Mouse (Mus musculus): ENCODE measurements around the gene BC029722. TPM values are rescaled to one million over a fixed set of nuclear protein-coding genes. Genes with fewer than 3 reads are reported as not detected.

BC029722 gene
- total RNA-seq (2023) = 1 to 10 TPM; 8.1 to 8.5 TPM

GRCm38 (mm10) chr2:155819392-155819448 is at the start of gene BC029722:
TSS of gene BC029722 (minus strand) at chr2:155819426.

GRCm38 (mm10) chr2:155834732-155835131 is 15.5 kb upstream of the BC029722 start, which contains the start of gene Fam83c:
TSS of gene Fam83c (minus strand) at chr2:155834854.

GRCm38 (mm10) chr2:155826630-155827424 is 7.6 kb upstream of the BC029722 start, which contains the start of gene Eif6:
TSS of gene Eif6 (minus strand) at chr2:155826925.

GRCm38 (mm10) chr2:155774927-155775684 is 44.1 kb downstream of the BC029722 start, which contains the start of gene Mmp24:
TSS of gene Mmp24 (plus strand) at chr2:155775342.

Other genes with a start within 250 kb of the BC029722 start
- gene Gss, start 226.6 kb downstream of the BC029722 start, total RNA-seq (2023) = 10 to 100 TPM; 10.1 to 14.1 TPM
- not detected for gene Myh7b, start 208.2 kb downstream of the BC029722 start, total RNA-seq (2023)
- 100 to 1,000 TPM; 135 to 144 TPM for gene Trpc4ap, start 127.0 kb downstream of the BC029722 start, total RNA-seq (2023)
- gene Edem2, start 90.0 kb downstream of the BC029722 start, total RNA-seq (2023) = 10 to 100 TPM; 38.4 to 39.7 TPM
- gene Gm17581, start 83.6 kb downstream of the BC029722 start, total RNA-seq (2023) = not detected
- not detected for gene Procr, start 68.3 kb downstream of the BC029722 start, total RNA-seq (2023)
- not detected for gene Mmp24, start 44.1 kb downstream of the BC029722 start, total RNA-seq (2023)
- 10 to 100 TPM; 83.0 to 91.9 TPM for gene Eif6, start 7.5 kb upstream of the BC029722 start, total RNA-seq (2023)
- not detected for gene Fam83c, start 15.4 kb upstream of the BC029722 start, total RNA-seq (2023)
- gene Uqcc1, start 110.9 kb upstream of the BC029722 start, total RNA-seq (2023) = 10 to 100 TPM; 11.3 to 12.6 TPM
- gene Gm15557, start 121.3 kb upstream of the BC029722 start, total RNA-seq (2023) = not detected
- gene Gdf5, start 125.9 kb upstream of the BC029722 start, total RNA-seq (2023) = not detected
- 10 to 100 TPM; 56.6 to 70.4 TPM for gene Cep250, start 137.0 kb upstream of the BC029722 start, total RNA-seq (2023)
- under 1 TPM; 0.20 to 0.40 TPM for gene 6430550D23Rik, start 188.6 kb upstream of the BC029722 start, total RNA-seq (2023)
- 10 to 100 TPM; 64.3 to 65.9 TPM for gene Ergic3, start 188.6 kb upstream of the BC029722 start, total RNA-seq (2023)
- gene Fer1l4, start 233.5 kb upstream of the BC029722 start, total RNA-seq (2023) = not detected
- 1 to 10 TPM; 1.1 to 1.3 TPM for gene Spag4, start 245.7 kb upstream of the BC029722 start, total RNA-seq (2023)

Measured in neutrophil, adult 59 days (primary cell).